Mouse (Mus musculus) CH12.LX (cell line): ENCODE measurements around the gene Pde1c.

Experiments
- CTCF ChIP-seq, 2 experiments: IDR thresholded peaks in 1 of 2; conservative IDR thresholded peaks in 1 of 2; 2 replicates each; pipeline ENCODE4 v1.5.1; 2011 to 2012; ENCODE audit warnings: low read depth in 2 of 2, low read length in 2 of 2, improper control_type of control experiment in 1 of 2, inconsistent platforms in 1 of 2, mild to moderate bottlenecking in 1 of 2, moderate library complexity in 1 of 2
- NELFE ChIP-seq: IDR thresholded peaks from 2 replicates; pipeline ENCODE4 v1.6.1; 2011; ENCODE audit warnings: low read depth, low read length, improper control_type of control experiment

- TF ChIP-seq NELFE: no peak
- no peak for TF ChIP-seq CTCF (conservative IDR thresholded peaks at IDR 0.05 in 1 of 2, IDR thresholded peaks at IDR 0.05 in 1 of 2; ENCODE audit: low read depth in 2 of 2, low read length in 2 of 2)
These were observed 438.3 kb downstream of the Pde1c start for GRCm38 (mm10) chr6:56130493-56131159.
